Mouse (Mus musculus): ENCODE results near the gene Lats2. TPM values are rescaled to one million over a fixed set of nuclear protein-coding genes. Genes with fewer than 3 reads are reported as not detected.
"Not testable (repeated sequence)": the region's sequence is repeated elsewhere in the genome, so short reads cannot be mapped to it uniquely, and the experiment has no call there.

Lats2 gene
- 10 to 100 TPM; 32.7 to 34.8 TPM for total RNA-seq (2021)
- long read RNA-seq, experiment 1, full-length matches to known transcripts, result 5 of 14 reads
- long read RNA-seq, experiment 1, partial matches to known transcripts, result 8 of 14 reads
- long read RNA-seq, experiment 1, other reads (novel, unspliced or antisense), result 1 of 14 reads
- long read RNA-seq, experiment 2, full-length matches to known transcripts, result 9 of 24 reads
- long read RNA-seq, experiment 2, partial matches to known transcripts, result 10 of 24 reads
- long read RNA-seq, experiment 2, other reads (novel, unspliced or antisense), result 5 of 24 reads

GRCm38 (mm10) chr14:57758237-57758636 lies at the start of gene Lats2:
Gene Lats2, minus strand, starts transcription at chr14:57758388.
- no peak for DNase-seq (ENCODE audit: low spot score in 2 of 2)

GRCm38 (mm10) chr14:57803731-57804130 lies 45.5 kb upstream of the Lats2 start:
- no peak for DNase-seq (ENCODE audit: low spot score in 2 of 2)

- peak; percentile 94 to 98 for DNase-seq (ENCODE audit: low spot score in 2 of 2)
Observed at GRCm38 (mm10) chr14:57797991-57798931, 40.1 kb upstream of the Lats2 start, which contains the start of gene Sap18. Gene Sap18, plus strand, starts transcription at chr14:57798180.

GRCm38 (mm10) chr14:57797551-57797950 lies 39.4 kb upstream of the Lats2 start:
- peak in 1 of 2 experiments; percentile 11 for DNase-seq (ENCODE audit: low spot score in 2 of 2)

- no peak for DNase-seq (ENCODE audit: low spot score in 2 of 2)
Observed at GRCm38 (mm10) chr14:57791171-57791570, 33.0 kb upstream of the Lats2 start.

GRCm38 (mm10) chr14:57789759-57790158 lies 31.6 kb upstream of the Lats2 start:
- DNase-seq (ENCODE audit: low spot score in 2 of 2), result no peak

- DNase-seq (ENCODE audit: low spot score in 2 of 2), result no peak
Observed at GRCm38 (mm10) chr14:57789311-57789710, 31.1 kb upstream of the Lats2 start.

GRCm38 (mm10) chr14:57787406-57787805 lies 29.2 kb upstream of the Lats2 start:
- no peak for DNase-seq (ENCODE audit: low spot score in 2 of 2)

GRCm38 (mm10) chr14:57772157-57772815 lies 14.1 kb upstream of the Lats2 start:
- DNase-seq (ENCODE audit: low spot score in 2 of 2), result no peak

GRCm38 (mm10) chr14:57769102-57769501 lies 10.9 kb upstream of the Lats2 start:
- DNase-seq (ENCODE audit: low spot score in 2 of 2), result no peak

GRCm38 (mm10) chr14:57760447-57761412 lies 2.5 kb upstream of the Lats2 start:
- no peak for DNase-seq (ENCODE audit: low spot score in 2 of 2)

GRCm38 (mm10) chr14:57756094-57756493 lies 2.1 kb downstream of the Lats2 start:
- no peak for DNase-seq (ENCODE audit: low spot score in 2 of 2)

- DNase-seq (ENCODE audit: low spot score in 2 of 2), result no peak
Observed at GRCm38 (mm10) chr14:57755661-57756060, 2.5 kb downstream of the Lats2 start.

- no peak for DNase-seq (ENCODE audit: low spot score in 2 of 2)
Observed at GRCm38 (mm10) chr14:57753351-57753992, 4.7 kb downstream of the Lats2 start.

- not testable (repeated sequence) for DNase-seq (ENCODE audit: low spot score in 2 of 2)
Observed at GRCm38 (mm10) chr14:57751006-57751405, 7.2 kb downstream of the Lats2 start.

GRCm38 (mm10) chr14:57749501-57749900 lies 8.7 kb downstream of the Lats2 start:
- DNase-seq (ENCODE audit: low spot score in 2 of 2), result no peak

GRCm38 (mm10) chr14:57746001-57746771 lies 12.0 kb downstream of the Lats2 start, which contains the start of gene Gm49361:
Gene Gm49361, minus strand, starts transcription at chr14:57746103.
- peak; percentile 80 to 83 for DNase-seq (ENCODE audit: low spot score in 2 of 2)

GRCm38 (mm10) chr14:57745291-57745969 lies 12.8 kb downstream of the Lats2 start:
- peak in 1 of 2 experiments; percentile 40 for DNase-seq (ENCODE audit: low spot score in 2 of 2)

All from layer of hippocampus, postnatal 14 days (tissue).